Mouse (Mus musculus) heart, adult 2 months (tissue): ENCODE results near the gene Zbtb32.

Source experiments
- CTCF ChIP-seq: fragments of 200-600 bp; IDR thresholded peaks from 2 replicates; pipeline ENCODE4 v1.8.1; 2022; ENCODE audit warnings: antibody characterized with exemption, mild to moderate bottlenecking, moderate library complexity
- EP300 ChIP-seq: fragments of 200-500 bp; IDR thresholded peaks from 2 replicates; pipeline ENCODE4 v1.6.1; 2011; ENCODE audit warnings: low read depth, low read length, control low read depth; ENCODE audit not compliant: insufficient read depth
- POLR2A ChIP-seq: fragments of 200-500 bp; IDR thresholded peaks from 2 replicates; pipeline ENCODE4 v1.6.1; 2011; ENCODE audit warnings: mild to moderate bottlenecking, low read depth, low read length, control low read depth; ENCODE audit not compliant: insufficient read depth

DNA sequence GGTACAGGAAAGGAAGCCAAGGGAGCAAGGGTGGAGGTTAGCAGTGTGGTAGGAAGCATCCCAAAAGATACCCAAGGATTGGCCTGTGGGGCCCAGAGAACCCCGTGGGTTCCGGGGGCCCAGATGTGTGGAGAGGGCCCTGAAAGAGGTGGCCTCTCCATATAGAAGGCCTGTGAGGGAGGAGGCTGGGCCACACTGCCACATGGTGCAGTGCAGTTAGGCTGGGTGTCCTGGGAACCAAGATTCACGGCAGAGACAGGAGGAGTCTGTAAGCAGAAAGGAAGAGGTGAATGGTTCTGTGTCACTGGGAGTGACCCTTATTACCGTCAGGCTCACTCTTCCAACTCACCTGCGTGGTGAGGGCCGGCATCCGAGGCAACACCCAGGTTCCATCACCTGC lies 58.1 kb downstream of the Zbtb32 start:
- TF ChIP-seq CTCF (no peak), POLR2A (no peak), EP300 (no peak)
